Mouse (Mus musculus) MEL (cell line): ENCODE measurements at regions not wholly inside any gene's neighbourhood (a gene's known extent, or its start where the extent isn't known, plus 50 kb on each side); places are given as distances from the start of the nearest gene placed in this dataset.

ENCODE experiments used
- DNase-seq: peaks from one replicate; pipeline ENCODE4 v3.0.0; 2011; ENCODE audit warnings: low read depth, low spot score
- H3K27ac ChIP-seq: 2 replicates; pipeline ENCODE4 v1.5.1; 2012; ENCODE audit warnings: low read depth, mild to moderate bottlenecking, control low read depth, low read length, moderate library complexity; ENCODE audit not compliant: control insufficient read depth
- H3K27me3 ChIP-seq, 2 experiments: fragments of 150-350 bp in 1 of 2; sonication (generic) in 1 of 2; 2 replicates each; pipeline ENCODE4 v1.6.1; 2012; ENCODE audit warnings: low read length in 2 of 2, mild to moderate bottlenecking in 2 of 2, improper control_type of control experiment in 1 of 2, moderate library complexity in 1 of 2; ENCODE audit not compliant: insufficient read depth in 2 of 2, control insufficient read depth in 1 of 2
- H3K36me3 ChIP-seq, 2 experiments: 2 replicates each; pipeline ENCODE4 v1.6.1; 2012 to 2014; ENCODE audit warnings: low read length in 2 of 2, improper control_type of control experiment in 1 of 2, inconsistent platforms in 1 of 2, mild to moderate bottlenecking in 1 of 2; ENCODE audit not compliant: insufficient read depth in 2 of 2, control insufficient read depth in 1 of 2
- H3K4me1 ChIP-seq, 2 experiments: fragments of 150-350 bp in 1 of 2; sonication (generic) in 1 of 2; 2 replicates each; pipeline ENCODE4 v1.6.1; 2012; ENCODE audit warnings: low read length in 2 of 2, improper control_type of control experiment in 1 of 2, mild to moderate bottlenecking in 1 of 2; ENCODE audit not compliant: insufficient read depth in 2 of 2, control insufficient read depth in 1 of 2
- H3K4me3 ChIP-seq, 2 experiments: fragments of 150-350 bp in 1 of 2; sonication (generic) in 1 of 2; 2 replicates each; pipeline ENCODE4 v1.5.1; 2012; ENCODE audit warnings: low read depth in 2 of 2, low read length in 2 of 2, mild to moderate bottlenecking in 2 of 2, moderate library complexity in 2 of 2, control low read depth in 1 of 2, improper control_type of control experiment in 1 of 2; ENCODE audit not compliant: control insufficient read depth in 1 of 2, insufficient read depth in 1 of 2
- H3K79me2 ChIP-seq: 2 replicates; pipeline ENCODE4 v1.6.1; 2012; ENCODE audit warnings: mild to moderate bottlenecking, low read length, moderate library complexity; ENCODE audit not compliant: control insufficient read depth, poor library complexity, insufficient read depth
- H3K9ac ChIP-seq: 2 replicates; pipeline ENCODE4 v1.6.1; 2012; ENCODE audit warnings: low read depth, mild to moderate bottlenecking, control low read depth, low read length, moderate library complexity; ENCODE audit not compliant: control insufficient read depth, poor library complexity, severe bottlenecking
- H3K9me3 ChIP-seq: fragments of 150-350 bp; sonication (generic); replicated peaks from 2 replicates; pipeline ENCODE4 v1.6.1; 2012; ENCODE audit warnings: mild to moderate bottlenecking, low read length, improper control_type of control experiment, moderate library complexity; ENCODE audit not compliant: insufficient read depth
- BHLHE40 ChIP-seq: IDR thresholded peaks from 2 replicates; pipeline ENCODE4 v1.6.1; 2012; ENCODE audit warnings: low read depth, mild to moderate bottlenecking, inconsistent platforms, low read length, improper control_type of control experiment, borderline replicate concordance
- EP300 ChIP-seq, 2 experiments: IDR thresholded peaks; 2 replicates each; pipeline ENCODE4 v1.6.1; 2011; ENCODE audit warnings: improper control_type of control experiment in 2 of 2, low read length in 2 of 2, low read depth in 1 of 2, mild to moderate bottlenecking in 1 of 2
- ETS1 ChIP-seq: IDR thresholded peaks from 2 replicates; pipeline ENCODE4 v1.6.1; 2012; ENCODE audit warnings: low read depth, mild to moderate bottlenecking, inconsistent platforms, low read length, improper control_type of control experiment, moderate library complexity
- HCFC1 ChIP-seq: IDR thresholded peaks from 2 replicates; pipeline ENCODE4 v1.6.1; 2012; ENCODE audit warnings: low read depth, mild to moderate bottlenecking, inconsistent platforms, low read length, improper control_type of control experiment, moderate library complexity
- MAX ChIP-seq: IDR thresholded peaks from 2 replicates; pipeline ENCODE4 v1.6.1; 2011; ENCODE audit warnings: low read length, improper control_type of control experiment
- MYB ChIP-seq: IDR thresholded peaks from 2 replicates; pipeline ENCODE4 v1.6.1; 2011; ENCODE audit warnings: mild to moderate bottlenecking, low read depth, low read length, improper control_type of control experiment
- NRF1 ChIP-seq: IDR thresholded peaks from 2 replicates; pipeline ENCODE4 v1.6.1; 2014; ENCODE audit warnings: low read depth, mild to moderate bottlenecking, inconsistent platforms, low read length, improper control_type of control experiment, moderate library complexity; ENCODE audit not compliant: poor library complexity, insufficient read depth, severe bottlenecking
- POLR2A ChIP-seq, 2 experiments: IDR thresholded peaks; 2 replicates each; pipeline ENCODE4 v1.6.1; 2011 to 2012; ENCODE audit warnings: low read length in 2 of 2, mild to moderate bottlenecking in 2 of 2, control low read depth in 1 of 2, improper control_type of control experiment in 1 of 2, low read depth in 1 of 2, moderate library complexity in 1 of 2; ENCODE audit not compliant: control insufficient read depth in 1 of 2, insufficient read depth in 1 of 2, poor library complexity in 1 of 2
- SIN3A ChIP-seq: IDR thresholded peaks from 2 replicates; pipeline ENCODE4 v1.6.1; 2012; ENCODE audit warnings: low read length, improper control_type of control experiment, inconsistent platforms
- SMC3 ChIP-seq: IDR thresholded peaks from 2 replicates; pipeline ENCODE4 v1.6.1; 2011; ENCODE audit warnings: low read depth, low read length, improper control_type of control experiment
- TAL1 ChIP-seq: IDR thresholded peaks from 2 replicates; pipeline ENCODE4 v1.6.1; 2012; ENCODE audit warnings: mild to moderate bottlenecking, inconsistent platforms, low read length, moderate library complexity, mixed read lengths
- TCF12 ChIP-seq: IDR thresholded peaks from 2 replicates; pipeline ENCODE4 v1.6.1; 2014; ENCODE audit warnings: low read depth, mild to moderate bottlenecking, inconsistent platforms, low read length, improper control_type of control experiment, moderate library complexity
- UBTF ChIP-seq: IDR thresholded peaks from 2 replicates; pipeline ENCODE4 v1.6.1; 2012; ENCODE audit warnings: low read depth, mild to moderate bottlenecking, inconsistent platforms, low read length, improper control_type of control experiment, moderate library complexity, borderline replicate concordance; ENCODE audit not compliant: insufficient read depth
- USF1 ChIP-seq: IDR thresholded peaks from 2 replicates; pipeline ENCODE4 v1.6.1; 2014; ENCODE audit warnings: low read depth, mild to moderate bottlenecking, inconsistent platforms, low read length, improper control_type of control experiment, moderate library complexity
- USF2 ChIP-seq, 2 experiments: IDR thresholded peaks; 2 replicates each; pipeline ENCODE4 v1.6.1; 2011 to 2012; ENCODE audit warnings: improper control_type of control experiment in 2 of 2, low read length in 2 of 2, borderline replicate concordance in 1 of 2, inconsistent platforms in 1 of 2, low read depth in 1 of 2, mild to moderate bottlenecking in 1 of 2; ENCODE audit not compliant: insufficient read depth in 1 of 2
- ZC3H11A ChIP-seq: IDR thresholded peaks from 2 replicates; pipeline ENCODE4 v1.6.1; 2012; ENCODE audit warnings: low read depth, mild to moderate bottlenecking, inconsistent platforms, low read length, improper control_type of control experiment
- ZKSCAN1 ChIP-seq: IDR thresholded peaks from 2 replicates; pipeline ENCODE4 v1.6.1; 2012; ENCODE audit warnings: low read depth, mild to moderate bottlenecking, inconsistent platforms, low read length, improper control_type of control experiment, moderate library complexity

DNA sequence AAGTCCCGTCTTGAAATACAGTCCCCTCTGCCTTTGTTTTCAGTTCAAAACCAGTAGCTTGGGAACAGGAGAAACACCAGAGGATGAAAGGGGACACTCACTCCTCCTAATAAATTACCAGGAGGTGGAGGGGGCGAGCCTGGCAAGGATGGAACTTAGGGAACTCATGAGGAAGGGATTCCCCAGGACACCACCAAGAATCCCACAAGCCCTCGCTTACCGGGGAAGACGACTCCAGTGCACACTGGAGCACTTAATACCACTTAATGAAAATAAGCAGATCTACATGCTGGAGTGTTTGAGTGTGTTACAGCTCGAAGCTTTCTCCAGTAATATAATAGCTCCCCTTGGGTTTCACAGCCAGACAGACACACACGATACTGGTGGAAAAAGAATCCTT lies 315.9 kb downstream of the Fat4 start:
- Histone ChIP-seq H3K4me3 (no peak overlapping the region), H3K79me2 (no peaks in the 10 kb centered on the region), H3K9ac (no peak overlapping the region), H3K36me3 (no peaks in the 10 kb centered on the region), H3K27ac (no peak overlapping the region), H3K27me3 (no peaks in the 10 kb centered on the region), H3K4me1 (no peaks in the 10 kb centered on the region), H3K9me3 (no peaks in the 10 kb centered on the region)
- no peak for DNase-seq
- TF ChIP-seq HCFC1 (no peak), NRF1 (no peak), ZC3H11A (no peak), ETS1 (no peak), MYB (no peak), POLR2A (IDR thresholded peaks at IDR 0.05; ENCODE audit: control insufficient read depth in 1 of 2, insufficient read depth in 1 of 2, low read depth in 1 of 2, low read length in 2 of 2, poor library complexity in 1 of 2) (no peak), USF1 (no peak), MAX (no peak), TCF12 (no peak), ZKSCAN1 (no peak), UBTF (no peak), BHLHE40 (no peak)

DNA sequence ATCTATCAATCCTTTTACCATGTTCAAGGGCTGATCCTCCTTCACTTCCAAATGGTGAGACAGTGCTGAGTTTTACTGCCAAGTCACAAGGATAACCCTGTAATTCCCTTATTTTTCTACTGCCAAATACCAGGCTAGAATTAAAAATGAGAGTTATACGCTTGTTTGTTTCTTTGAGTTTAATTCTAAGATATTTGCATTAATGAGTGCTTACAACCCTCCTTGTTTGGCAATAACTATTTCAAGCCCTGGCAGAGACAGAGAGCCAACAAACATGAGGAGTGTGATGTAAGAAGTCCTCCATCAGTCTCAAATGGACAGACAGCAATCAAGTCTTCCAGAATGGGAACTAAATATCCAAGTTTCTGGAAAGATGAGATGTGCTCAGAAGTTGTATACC lies 321.9 kb downstream of the Fat4 start:
- Histone ChIP-seq H3K4me1 (no peaks in the 10 kb centered on the region), H3K27ac (no peak overlapping the region), H3K9me3 (no peaks in the 10 kb centered on the region), H3K4me3 (no peak overlapping the region)
- TF ChIP-seq TAL1, result no peak
- TF ChIP-seq, all 39 proteins: peak for 0
- Histone ChIP-seq H3K9ac (no peak overlapping the region), H3K27me3 (no peaks in the 10 kb centered on the region), H3K79me2 (no peaks in the 10 kb centered on the region), H3K36me3 (no peaks in the 10 kb centered on the region)
- DNase-seq, result no peak

DNA sequence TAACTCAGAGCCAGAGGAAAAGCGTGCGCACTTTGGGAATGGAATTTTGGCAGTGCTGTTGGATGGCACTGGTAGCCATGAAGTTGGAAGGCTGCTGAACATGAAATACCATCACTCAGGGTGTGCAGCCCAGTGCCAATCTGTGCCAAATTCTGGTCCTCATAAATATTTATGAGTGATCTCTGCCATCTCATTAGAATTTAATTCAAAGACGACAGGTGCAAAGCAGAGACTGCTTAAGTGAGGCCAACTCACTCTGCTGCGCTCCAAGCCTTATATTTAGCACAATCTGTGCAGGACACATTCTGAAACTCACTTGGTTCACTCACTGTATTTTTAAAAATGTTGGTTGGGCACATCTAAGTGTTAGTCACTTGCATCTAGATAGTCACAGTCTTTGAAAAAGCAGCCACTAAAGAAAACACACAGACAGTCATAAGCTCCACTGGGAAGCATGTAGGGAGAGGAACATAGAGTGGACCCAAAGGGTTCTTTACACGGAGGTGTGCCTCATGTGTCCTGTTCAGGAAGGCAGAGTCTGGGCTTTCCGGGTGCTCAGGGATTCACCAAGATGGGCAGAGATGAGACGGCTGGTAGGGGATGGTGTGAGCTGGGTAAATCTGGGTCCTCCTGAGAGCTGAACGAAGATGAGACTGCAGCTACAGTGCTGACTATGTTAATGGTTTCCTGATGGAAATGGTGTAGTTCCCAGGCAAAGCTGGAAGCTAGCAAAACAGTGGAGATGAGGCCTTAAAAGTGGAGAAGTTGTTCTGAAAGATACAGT lies 322.8 kb downstream of the Fat4 start:
- H3K9ac ChIP-seq, result no peak overlapping the region
- no peaks in the 10 kb centered on the region for H3K9me3 ChIP-seq
- TF ChIP-seq SIN3A, result no peak
- TF ChIP-seq SMC3, result no peak
- TF ChIP-seq USF2 (IDR thresholded peaks at IDR 0.05; ENCODE audit: borderline replicate concordance in 1 of 2, insufficient read depth in 1 of 2, low read depth in 1 of 2, low read length in 2 of 2), result no peak
- TF ChIP-seq EP300 (IDR thresholded peaks at IDR 0.05; ENCODE audit: low read depth in 1 of 2, low read length in 2 of 2), result no peak
- H3K27me3 ChIP-seq, result no peaks in the 10 kb centered on the region
- H3K27ac ChIP-seq, result no peak overlapping the region
- H3K79me2 ChIP-seq, result no peaks in the 10 kb centered on the region
- no peak overlapping the region for H3K4me3 ChIP-seq
- no peak for DNase-seq
- H3K4me1 ChIP-seq, result no peaks in the 10 kb centered on the region
- no peaks in the 10 kb centered on the region for H3K36me3 ChIP-seq
